Mouse (Mus musculus) testis, adult 2 months (tissue): Measurements from ENCODE around the gene Macf1. TPM values are rescaled to one million over a fixed set of nuclear protein-coding genes. Genes with fewer than 3 reads are reported as not detected.

Experiments
- H3K27ac ChIP-seq: fragments of 200-500 bp; 2 replicates; pipeline ENCODE4 v1.5.1; 2012; ENCODE audit warnings: low read depth, low read length; ENCODE audit not compliant: control insufficient read depth, insufficient read depth
- H3K27me3 ChIP-seq: fragments of 200-500 bp; 2 replicates; pipeline ENCODE4 v1.6.1; 2012; ENCODE audit warnings: mild to moderate bottlenecking, low read length, moderate library complexity; ENCODE audit not compliant: control insufficient read depth, insufficient read depth
- H3K36me3 ChIP-seq: fragments of 200-500 bp; 2 replicates; pipeline ENCODE4 v1.6.1; 2012; ENCODE audit warnings: mild to moderate bottlenecking, low read length; ENCODE audit not compliant: control insufficient read depth, insufficient read depth
- H3K4me1 ChIP-seq: fragments of 200-500 bp; 2 replicates; pipeline ENCODE4 v1.6.1; 2012; ENCODE audit warnings: low read length; ENCODE audit not compliant: control insufficient read depth, insufficient read depth
- H3K4me3 ChIP-seq: fragments of 200-500 bp; 2 replicates; pipeline ENCODE4 v1.5.1; 2012; ENCODE audit warnings: low read depth, mild to moderate bottlenecking, low read length, moderate library complexity, mixed read lengths; ENCODE audit not compliant: control insufficient read depth
- CTCF ChIP-seq: fragments of 200-500 bp; IDR thresholded peaks from 2 replicates; pipeline ENCODE4 v1.5.1; 2012; ENCODE audit warnings: low read depth, mild to moderate bottlenecking, inconsistent platforms, low read length, moderate library complexity; ENCODE audit not compliant: control insufficient read depth, insufficient read depth, insufficient replicate concordance
- POLR2A ChIP-seq: fragments of 200-500 bp; IDR thresholded peaks from 2 replicates; pipeline ENCODE4 v1.6.1; 2012; ENCODE audit warnings: low read depth, mild to moderate bottlenecking, inconsistent platforms, low read length, moderate library complexity; ENCODE audit not compliant: control insufficient read depth
- polyA plus RNA-seq: library from polyadenylated mRNA; depleted of rRNA; stranded (reverse); fragments of >200 nt; gene quantifications from 2 replicates; pipeline ENCODE4 v1.2.3, GENCODE M21; 2012

Macf1 gene
- polyA plus RNA-seq, 1 experiment, result 24.4 TPM

DNA sequence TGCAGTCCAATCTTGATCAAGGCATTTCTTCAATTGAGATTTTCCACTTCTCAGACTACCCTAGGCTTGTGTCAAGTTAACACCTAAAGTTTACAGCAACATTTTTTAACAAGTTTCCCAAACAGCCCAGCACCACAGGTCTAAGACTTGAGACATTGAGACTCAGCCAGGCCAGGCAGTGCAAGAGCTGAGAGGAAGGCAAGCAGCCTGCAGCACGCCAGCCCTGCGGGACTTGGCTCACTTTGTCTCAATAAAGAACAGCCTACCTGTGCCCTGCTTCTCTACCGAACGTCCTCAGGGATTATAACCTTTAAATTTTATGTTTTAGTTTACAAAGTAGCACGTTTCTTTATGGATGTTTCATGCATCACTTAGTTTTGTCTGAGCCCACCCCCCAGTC, 92.1 kb downstream of the Macf1 start:
- H3K4me1 ChIP-seq, result no peaks in the 10 kb centered on the region
- H3K27me3 ChIP-seq, result no peaks in the 10 kb centered on the region
- H3K4me3 ChIP-seq, result no peak overlapping the region
- H3K27ac ChIP-seq, result no peak overlapping the region
- H3K36me3 ChIP-seq, result no peaks in the 10 kb centered on the region
- TF ChIP-seq POLR2A, result no peak
- no peak for TF ChIP-seq CTCF

DNA sequence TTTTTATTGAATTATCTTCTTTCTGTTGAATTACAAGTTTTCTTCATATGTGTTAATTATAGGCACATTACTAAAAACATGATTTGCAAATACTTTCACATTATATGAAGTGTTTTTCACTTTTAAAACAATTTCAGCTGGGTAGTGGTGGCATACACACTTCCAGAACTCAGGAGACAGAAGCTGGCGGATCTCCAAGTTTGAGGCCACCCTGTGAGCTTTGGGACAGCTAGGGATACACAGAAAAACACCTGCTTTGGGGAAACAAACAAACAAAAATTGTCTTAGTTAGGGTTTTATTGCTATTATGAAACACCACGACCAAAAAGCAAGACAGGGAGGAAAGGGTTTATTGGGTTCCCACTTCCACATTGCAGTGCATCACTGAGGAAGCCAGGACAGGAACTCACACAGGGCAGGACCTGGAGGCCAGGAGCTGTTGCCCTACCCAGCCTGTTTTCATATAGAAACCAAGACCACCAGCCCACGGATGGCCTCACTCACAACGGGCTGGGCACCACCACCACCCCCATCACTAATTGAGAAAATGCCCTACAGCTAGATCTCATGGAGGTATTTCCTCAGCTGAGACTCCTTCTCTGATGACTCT, 93.0 kb downstream of the Macf1 start:
- Histone ChIP-seq H3K27ac (no peak overlapping the region), H3K4me1 (no peaks in the 10 kb centered on the region), H3K36me3 (no peaks in the 10 kb centered on the region), H3K4me3 (no peak overlapping the region), H3K27me3 (no peaks in the 10 kb centered on the region)
- TF ChIP-seq POLR2A (no peak), CTCF (no peak)

DNA sequence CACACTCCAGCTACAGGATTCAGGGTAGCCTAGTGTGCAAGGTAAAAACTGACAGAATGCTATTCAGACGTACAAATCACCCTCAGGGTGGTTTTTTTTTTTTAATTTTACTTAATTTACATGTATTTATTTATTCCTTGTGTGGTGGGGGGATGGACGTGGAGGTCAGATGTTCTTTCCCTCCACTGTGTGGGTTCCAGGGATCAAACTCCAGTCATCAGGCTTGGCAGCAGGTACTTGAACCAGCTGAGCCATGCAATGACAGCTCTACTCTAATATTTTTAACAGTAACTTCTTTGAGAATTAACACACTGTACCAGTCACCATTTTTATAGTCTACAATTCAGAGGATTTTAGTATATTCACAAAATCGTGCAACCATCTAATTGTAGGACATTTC, 94.7 kb downstream of the Macf1 start:
- Histone ChIP-seq H3K4me1 (no peaks in the 10 kb centered on the region), H3K27ac (no peak overlapping the region), H3K36me3 (no peaks in the 10 kb centered on the region), H3K4me3 (no peak overlapping the region), H3K27me3 (no peaks in the 10 kb centered on the region)
- no peak for TF ChIP-seq POLR2A
- TF ChIP-seq CTCF, result no peak

DNA sequence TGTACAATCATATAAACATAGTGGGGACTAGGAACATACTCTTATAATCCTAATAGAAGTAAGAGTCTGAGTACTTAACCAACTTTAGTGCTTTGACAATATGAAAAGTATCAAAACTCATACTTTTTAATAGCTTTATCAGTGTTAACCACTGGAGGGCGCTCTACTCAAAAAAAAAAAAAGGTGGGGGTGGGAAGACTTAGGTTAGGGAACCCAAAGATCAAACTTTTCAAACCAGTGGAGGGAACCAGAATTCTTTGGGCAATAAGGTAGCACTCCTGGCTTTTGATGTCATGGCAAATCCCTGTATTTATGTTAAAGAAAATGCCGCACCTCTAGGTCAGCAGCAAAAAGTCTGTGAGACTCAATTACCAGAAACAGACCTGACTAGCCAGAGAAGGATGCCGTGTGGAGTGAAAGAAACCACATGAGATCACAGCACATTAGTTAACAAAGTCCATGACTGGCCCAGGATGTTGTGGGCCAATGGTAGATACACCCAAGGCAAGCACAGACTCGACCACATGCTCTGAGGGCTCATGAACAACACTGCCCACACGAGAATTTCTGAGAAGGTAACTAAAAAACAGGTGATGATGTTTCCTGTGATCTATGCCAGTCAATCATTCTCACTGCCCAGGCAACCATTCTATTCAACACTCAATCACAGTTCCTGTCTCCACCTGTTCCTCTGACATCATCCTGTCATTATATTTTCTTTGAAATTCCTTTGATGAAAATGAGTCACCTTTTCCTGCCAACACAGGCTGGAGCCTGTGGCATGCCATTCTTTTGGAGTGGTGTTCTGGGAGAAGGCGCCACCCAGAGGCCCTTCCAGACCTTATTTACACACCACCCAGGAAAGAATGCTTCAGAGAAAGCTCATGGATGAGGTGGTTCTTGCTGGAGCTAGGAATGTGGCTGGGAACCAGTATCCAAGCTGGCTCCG, 95.5 kb downstream of the Macf1 start:
- Histone ChIP-seq H3K4me3 (no peak overlapping the region), H3K27ac (peak overlapping the region; percentile 5; the same call in 1 of the 2 replicates), H3K36me3 (no peaks in the 10 kb centered on the region), H3K4me1 (no peaks in the 10 kb centered on the region), H3K27me3 (no peaks in the 10 kb centered on the region)
- TF ChIP-seq POLR2A (no peak), CTCF (no peak)

DNA sequence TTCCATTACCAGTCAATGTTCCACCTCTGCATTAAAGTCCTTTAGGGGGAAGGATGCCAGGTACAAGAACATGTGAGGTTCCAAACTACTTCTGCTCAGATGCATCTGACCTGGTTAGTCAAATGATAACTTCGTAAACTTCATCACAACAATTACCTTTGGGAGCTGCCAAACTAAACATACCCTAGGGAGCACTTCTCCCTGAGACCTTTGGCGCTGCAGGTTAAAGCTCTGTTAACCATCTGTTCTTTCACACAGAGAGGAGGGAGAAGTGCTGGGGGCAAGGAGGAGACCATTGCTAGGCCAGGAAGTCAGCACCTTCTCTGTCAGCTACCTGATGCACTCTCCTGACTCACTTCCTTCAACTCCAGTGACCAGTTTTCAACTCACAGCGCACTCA, 96.5 kb downstream of the Macf1 start:
- no peak overlapping the region for H3K4me3 ChIP-seq
- H3K27ac ChIP-seq, result no peak overlapping the region
- no peaks in the 10 kb centered on the region for H3K4me1 ChIP-seq
- TF ChIP-seq POLR2A, result no peak
- no peak for TF ChIP-seq CTCF
- H3K36me3 ChIP-seq, result no peaks in the 10 kb centered on the region
- no peaks in the 10 kb centered on the region for H3K27me3 ChIP-seq

DNA sequence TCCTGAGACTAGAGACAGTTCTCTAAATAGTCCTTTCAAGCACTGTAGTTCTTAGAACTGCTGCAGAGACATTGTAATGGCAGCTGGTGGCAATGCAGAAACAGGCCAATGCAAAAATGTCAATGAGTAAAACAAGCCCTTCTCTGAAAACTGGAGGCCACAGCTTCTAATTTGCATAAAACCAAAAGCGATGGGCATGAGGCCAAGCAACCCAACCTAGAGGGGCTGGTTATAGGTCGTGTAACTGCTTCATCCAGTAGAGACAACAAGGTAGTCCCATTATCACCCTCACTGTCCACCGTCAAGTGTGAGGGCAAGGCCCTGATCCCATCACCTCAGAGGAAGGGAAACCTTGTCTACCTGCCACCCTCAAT, 99.5 kb downstream of the Macf1 start:
- H3K4me1 ChIP-seq, result no peaks in the 10 kb centered on the region
- no peak overlapping the region for H3K27ac ChIP-seq
- H3K27me3 ChIP-seq, result no peaks in the 10 kb centered on the region
- H3K4me3 ChIP-seq, result no peak overlapping the region
- no peaks in the 10 kb centered on the region for H3K36me3 ChIP-seq
- TF ChIP-seq CTCF (no peak), POLR2A (no peak)

DNA sequence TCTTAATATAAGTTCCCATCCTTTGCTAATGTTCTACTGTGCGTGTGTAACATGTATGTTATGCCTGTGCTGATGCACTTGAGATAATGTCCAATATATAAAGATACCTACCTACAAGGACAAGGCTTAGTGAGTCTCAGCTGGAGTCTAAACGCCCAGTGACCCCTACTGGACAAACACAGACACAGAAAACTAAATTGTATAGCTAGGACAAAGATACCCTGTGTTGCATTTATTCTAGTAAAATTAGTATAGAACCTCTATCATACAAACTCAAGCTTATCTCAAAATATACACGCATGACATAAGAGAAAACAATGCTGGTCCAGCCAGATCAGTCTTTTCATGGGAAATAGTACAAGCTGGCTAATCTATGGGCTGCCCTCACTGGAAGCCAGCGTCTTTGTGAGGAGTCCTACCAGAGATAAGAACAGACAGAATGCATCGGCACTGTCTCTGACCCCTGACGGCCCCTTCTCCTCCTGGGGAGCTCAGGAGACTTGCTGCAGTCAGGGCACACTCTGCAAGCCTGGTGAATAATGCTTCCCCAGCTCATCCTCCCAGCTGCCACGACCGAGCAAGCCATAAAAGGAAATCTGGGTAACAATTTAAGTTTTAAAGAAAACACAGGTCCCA, 100.0 kb downstream of the Macf1 start:
- Histone ChIP-seq H3K27ac (no peak overlapping the region), H3K4me3 (no peak overlapping the region), H3K27me3 (no peaks in the 10 kb centered on the region), H3K4me1 (no peaks in the 10 kb centered on the region), H3K36me3 (no peaks in the 10 kb centered on the region)
- TF ChIP-seq CTCF, result no peak
- TF ChIP-seq POLR2A, result no peak
